Mouse (Mus musculus) limb, embryonic 11.5 days (tissue): ENCODE data around the gene Cks2. TPM values are rescaled to one million over a fixed set of nuclear protein-coding genes. Genes with fewer than 3 reads are reported as not detected.

Experiments
- ATAC-seq: fragments of 200-750 bp; cut with Nextera tagmentation; 2 replicates; pipeline ENCODE4 v1.8.0; 2017; ENCODE audit warnings: low read depth; ENCODE audit not compliant: insufficient number of reproducible peaks, low FRiP score, low TSS enrichment
- DNase-seq: peaks from one replicate; pipeline ENCODE4 v3.0.0-alpha.2; 2015; ENCODE audit warnings: low spot score
- H3K27ac ChIP-seq: fragments of 300-500 bp; sonication (generic); replicated peaks from 2 replicates; pipeline ENCODE4 v1.5.1; 2014; ENCODE audit warnings: low read depth, mild to moderate bottlenecking, low read length
- H3K27me3 ChIP-seq: fragments of 300-500 bp; sonication (generic); 2 replicates; pipeline ENCODE4 v1.6.1; 2014; ENCODE audit warnings: mild to moderate bottlenecking, low read length, mixed read lengths; ENCODE audit not compliant: control insufficient read depth, insufficient read depth
- H3K36me3 ChIP-seq: fragments of 300-500 bp; sonication (generic); 2 replicates; pipeline ENCODE4 v1.6.1; 2014; ENCODE audit warnings: mild to moderate bottlenecking, low read length, moderate library complexity, mixed read lengths; ENCODE audit not compliant: control insufficient read depth, insufficient read depth
- H3K4me1 ChIP-seq: fragments of 300-500 bp; sonication (generic); 2 replicates; pipeline ENCODE4 v1.6.1; 2014; ENCODE audit warnings: low read length, mixed read lengths; ENCODE audit not compliant: control insufficient read depth, insufficient read depth
- H3K4me2 ChIP-seq: fragments of 300-500 bp; sonication (generic); 2 replicates; pipeline ENCODE4 v1.6.1; 2014; ENCODE audit warnings: low read depth, mild to moderate bottlenecking, moderate library complexity; ENCODE audit not compliant: severe bottlenecking
- H3K4me3 ChIP-seq: fragments of 300-500 bp; sonication (generic); 2 replicates; pipeline ENCODE4 v1.5.1; 2014; ENCODE audit warnings: low read depth, low read length
- H3K9ac ChIP-seq: fragments of 300-500 bp; sonication (generic); 2 replicates; pipeline ENCODE4 v1.6.1; 2014; ENCODE audit warnings: mild to moderate bottlenecking, low read length
- H3K9me3 ChIP-seq: fragments of 300-500 bp; sonication (generic); 2 replicates; pipeline ENCODE4 v1.6.1; 2016; ENCODE audit warnings: low read length; ENCODE audit not compliant: control insufficient read depth
- WGBS: fragments of 180-500 bp; shearing (Covaris S2); extraction: QIAGEN DNeasy Blood & Tissue Kit; methylation state at CpG from one replicate; pipeline ENCODE4 v1.1.7; 2014; 5-methylcytosine and 5-hydroxymethylcytosine counted together
- polyA plus RNA-seq: library from polyadenylated mRNA; unstranded; fragments of >200 nt; fragmentation: Nextera tagmentation; extraction: Ambion mirVana; gene quantifications from 2 replicates; pipeline ENCODE4 v1.2.1, GENCODE M21; 2014

Gene Cks2
- 464 and 467 TPM in 2 replicates for polyA plus RNA-seq

DNA sequence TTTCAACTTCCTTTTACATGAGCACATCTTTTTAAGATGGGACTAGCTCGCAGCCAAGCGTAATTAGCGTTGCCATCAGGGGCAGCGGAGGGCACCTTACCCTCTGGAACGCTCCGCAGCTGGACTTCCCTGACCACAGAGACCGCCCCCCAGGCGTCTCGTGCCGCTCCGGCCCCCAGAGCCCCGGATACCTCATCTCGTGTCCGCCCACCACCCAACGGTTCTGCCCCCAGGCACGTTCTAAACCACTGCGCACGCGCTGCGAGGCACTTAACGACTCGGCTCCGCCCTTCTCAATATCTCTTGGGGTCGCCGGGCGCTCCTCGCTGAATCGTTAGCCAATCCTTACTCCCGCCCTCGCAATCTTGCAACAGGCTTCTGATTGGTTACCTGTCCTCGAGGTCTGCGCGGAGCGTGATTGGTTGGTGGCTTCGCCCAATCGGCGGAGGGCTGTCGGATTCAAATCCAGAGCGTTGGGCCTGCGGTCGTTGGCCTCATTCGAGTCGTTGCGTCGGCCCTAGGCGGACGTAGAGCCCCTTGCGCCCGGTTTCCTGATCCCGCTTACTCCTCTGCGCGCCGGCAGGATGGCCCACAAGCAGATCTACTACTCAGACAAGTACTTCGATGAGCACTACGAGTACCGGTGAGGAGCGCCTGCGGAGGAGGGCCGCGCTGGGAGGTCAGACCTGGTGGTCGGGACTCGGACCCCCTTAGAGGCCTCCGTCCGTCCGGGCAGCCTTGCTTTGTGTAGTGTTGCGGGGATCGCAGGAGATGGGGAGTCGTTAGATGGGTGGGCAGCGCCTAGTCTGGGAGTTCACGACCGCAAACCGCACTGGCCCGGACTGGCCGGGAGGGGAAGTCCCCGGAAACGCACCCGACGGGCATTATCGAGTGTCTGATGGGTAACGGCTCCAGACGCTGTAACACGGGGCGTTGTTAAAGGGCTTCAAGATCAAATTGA, at the start of gene Cks2:
Gene Cks2, plus strand, starts transcription at position 404 of the 961 bp plus-strand sequence.
- H3K4me1 ChIP-seq = peaks cover 3% of the 10 kb centered on the region; the same call in 1 of the 2 replicates
- H3K4me2 ChIP-seq = peak within 1 kb of the TSS; percentile 47
- H3K27ac ChIP-seq = peak within 1 kb of the TSS; percentile 47

GRCm38 (mm10) chr13:51595404-51595803, 49.6 kb upstream of the Cks2 start:
- no peak for ATAC-seq
- WGBS = 45% methylated on average over 11 of the region's 11 CpGs
- Histone ChIP-seq H3K36me3 (no peaks in the 10 kb centered on the region), H3K27ac (no peak overlapping the region), H3K27me3 (peaks cover 7% of the 10 kb centered on the region; the same call in 1 of the 2 replicates), H3K4me1 (0 out of 2 replicates have a peak, but pooled peaks cover 3% of the 10 kb centered on the region), H3K4me3 (no peak overlapping the region), H3K9ac (no peak overlapping the region), H3K9me3 (no peaks in the 10 kb centered on the region), H3K4me2 (peak overlapping the region; percentile 84)
- DNase-seq = no peak

More for the DNA sequence above, at the start of gene Cks2:
- ATAC-seq = peak; percentile 97
- H3K27me3 ChIP-seq = no peaks in the 10 kb centered on the region
- no peaks in the 10 kb centered on the region for H3K36me3 ChIP-seq
- no peaks in the 10 kb centered on the region for H3K9me3 ChIP-seq
- DNase-seq = peak; percentile 98
- H3K9ac ChIP-seq = peak within 1 kb of the TSS; percentile 85
- under 1% methylated on average over 83 of the region's 83 CpGs for WGBS
- peak within 1 kb of the TSS; percentile 61 for H3K4me3 ChIP-seq

- WGBS = 49% methylated on average over 2 of the region's 2 CpGs
- no peak for ATAC-seq
- no peak overlapping the region for H3K9ac ChIP-seq
Observed at GRCm38 (mm10) chr13:51598063-51598462, 47.0 kb upstream of the Cks2 start.

GRCm38 (mm10) chr13:51600169-51600568, 44.9 kb upstream of the Cks2 start:
- H3K36me3 ChIP-seq = no peaks in the 10 kb centered on the region
- 93% methylated on average over 8 of the region's 8 CpGs for WGBS
- ATAC-seq = no peak
- H3K27ac ChIP-seq = no peak overlapping the region
- DNase-seq = no peak
- H3K9ac ChIP-seq = no peak overlapping the region
- H3K4me3 ChIP-seq = no peak overlapping the region
- peaks cover 3% of the 10 kb centered on the region; the same call in 1 of the 2 replicates for H3K4me1 ChIP-seq
- H3K9me3 ChIP-seq = no peaks in the 10 kb centered on the region
- peaks cover 3% of the 10 kb centered on the region; the same call in 1 of the 2 replicates for H3K27me3 ChIP-seq
- H3K4me2 ChIP-seq = no peak overlapping the region

More at GRCm38 (mm10) chr13:51598063-51598462, 47.0 kb upstream of the Cks2 start:
- H3K4me1 ChIP-seq = 0 out of 2 replicates have a peak, but pooled peaks cover 3% of the 10 kb centered on the region
- no peaks in the 10 kb centered on the region for H3K36me3 ChIP-seq
- peaks cover 7% of the 10 kb centered on the region; the same call in 1 of the 2 replicates for H3K27me3 ChIP-seq
- H3K4me3 ChIP-seq = no peak overlapping the region
- DNase-seq = no peak
- H3K4me2 ChIP-seq = no peak overlapping the region
- no peaks in the 10 kb centered on the region for H3K9me3 ChIP-seq
- no peak overlapping the region for H3K27ac ChIP-seq

DNA sequence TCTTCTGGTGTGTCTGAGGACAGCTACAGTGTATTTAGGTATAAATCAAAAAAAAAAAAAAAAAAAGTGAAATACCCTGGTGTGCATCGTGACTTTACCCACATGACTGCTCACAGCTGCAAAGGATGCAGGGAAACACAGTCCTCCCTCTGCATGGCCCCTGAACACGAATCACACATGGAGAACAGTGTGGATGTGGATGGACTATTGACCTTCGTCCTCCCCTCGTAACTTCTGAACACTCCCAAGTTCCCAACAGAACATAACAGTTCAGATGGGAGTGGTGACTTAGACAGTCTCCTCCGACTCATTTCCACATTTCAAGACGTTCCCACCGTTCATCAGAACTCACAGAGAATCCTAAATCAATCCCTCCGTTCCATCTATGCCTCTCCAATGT, 42.3 kb upstream of the Cks2 start:
- Histone ChIP-seq H3K36me3 (no peaks in the 10 kb centered on the region), H3K9me3 (no peaks in the 10 kb centered on the region), H3K27me3 (no peaks in the 10 kb centered on the region), H3K4me1 (peaks cover 3% of the 10 kb centered on the region; the same call in 1 of the 2 replicates), H3K4me2 (no peak overlapping the region), H3K27ac (no peak overlapping the region), H3K9ac (no peak overlapping the region), H3K4me3 (no peak overlapping the region)
- WGBS = 82% methylated on average over 8 of the region's 8 CpGs
- ATAC-seq = no peak
- DNase-seq = no peak

- Histone ChIP-seq H3K9me3 (no peaks in the 10 kb centered on the region), H3K27ac (no peak overlapping the region), H3K4me3 (no peak overlapping the region), H3K9ac (no peak overlapping the region), H3K4me1 (peaks cover 3% of the 10 kb centered on the region; the same call in 1 of the 2 replicates), H3K4me2 (peak overlapping the region; percentile 27; the same call in 1 of the 2 replicates), H3K27me3 (no peaks in the 10 kb centered on the region), H3K36me3 (no peaks in the 10 kb centered on the region)
- 46% methylated on average over 16 of the region's 16 CpGs for WGBS
- DNase-seq (peak; percentile 56), ATAC-seq (peak; percentile 75; the same call in 1 of the 2 replicates)
Observed at GRCm38 (mm10) chr13:51603221-51603893, 41.7 kb upstream of the Cks2 start.

- Histone ChIP-seq H3K27ac (no peak overlapping the region), H3K4me1 (peaks cover 3% of the 10 kb centered on the region; the same call in 1 of the 2 replicates), H3K4me2 (peak overlapping the region; percentile 27; the same call in 1 of the 2 replicates), H3K4me3 (no peak overlapping the region), H3K36me3 (no peaks in the 10 kb centered on the region), H3K9ac (no peak overlapping the region), H3K27me3 (no peaks in the 10 kb centered on the region), H3K9me3 (no peaks in the 10 kb centered on the region)
- no peak for DNase-seq
- WGBS = 47% methylated on average over 4 of the region's 4 CpGs
- ATAC-seq = no peak
Observed at GRCm38 (mm10) chr13:51603894-51604244, 41.2 kb upstream of the Cks2 start.

GRCm38 (mm10) chr13:51609231-51609630, 35.8 kb upstream of the Cks2 start:
- ATAC-seq = no peak
- Histone ChIP-seq H3K4me1 (0 out of 2 replicates have a peak, but pooled peaks cover 4% of the 10 kb centered on the region), H3K9me3 (no peaks in the 10 kb centered on the region), H3K4me2 (no peak overlapping the region), H3K36me3 (no peaks in the 10 kb centered on the region), H3K4me3 (no peak overlapping the region), H3K27ac (no peak overlapping the region), H3K27me3 (no peaks in the 10 kb centered on the region), H3K9ac (no peak overlapping the region)
- WGBS = 95% methylated on average over 7 of the region's 7 CpGs
- no peak for DNase-seq
